Mouse (Mus musculus) liver, postnatal 0 days (tissue): ENCODE data around the gene Hps3.

Experiments
- CTCF ChIP-seq: sonication (generic); IDR thresholded peaks from 2 replicates; pipeline ENCODE4 v1.5.1; 2016; ENCODE audit warnings: antibody characterized with exemption, low read depth
- EP300 ChIP-seq: IDR thresholded peaks from 2 replicates; pipeline ENCODE4 v1.6.1; 2016; ENCODE audit warnings: antibody characterized with exemption, low read depth, mild to moderate bottlenecking

DNA sequence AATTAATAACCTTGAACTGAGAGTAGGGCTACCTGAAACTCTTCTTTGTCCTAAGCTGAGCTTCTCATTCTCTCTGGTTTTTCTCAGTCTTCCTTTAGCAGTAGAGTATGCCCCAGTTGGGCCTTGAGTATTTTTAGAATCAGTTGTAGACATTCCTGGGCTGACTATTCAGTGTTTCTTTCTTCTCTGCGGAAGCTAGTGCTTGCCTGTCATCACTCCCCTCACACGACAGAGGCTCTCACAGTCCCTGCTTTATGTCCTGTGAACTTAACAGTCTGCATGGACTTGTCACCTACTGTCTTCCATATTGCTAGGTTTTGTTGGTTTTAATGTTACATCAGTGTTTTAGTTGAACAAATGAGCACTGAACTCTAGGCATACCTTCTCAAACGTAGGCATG lies 47.0 kb upstream of the Hps3 start:
- TF ChIP-seq CTCF (no peak), EP300 (no peak)
